Mouse (Mus musculus) kidney, embryonic 15.5 days (tissue): ENCODE results near the gene Tufm. TPM values are rescaled to one million over a fixed set of nuclear protein-coding genes. Genes with fewer than 3 reads are reported as not detected.
A peak's percentile ranks its signal among the peaks of the same experiment; 100 is the strongest.

Source experiments
- ATAC-seq: fragments of 200-750 bp; cut with Nextera tagmentation; replicated peaks from 2 replicates; pipeline ENCODE4 v1.8.0; 2017; ENCODE audit warnings: moderate TSS enrichment; ENCODE audit not compliant: low FRiP score
- H3K27ac ChIP-seq: fragments of 300-500 bp; sonication (generic); 2 replicates; pipeline ENCODE4 v1.5.1; 2015; ENCODE audit warnings: mild to moderate bottlenecking, inconsistent platforms
- H3K27me3 ChIP-seq: fragments of 300-500 bp; sonication (generic); 2 replicates; pipeline ENCODE4 v1.6.1; 2015; ENCODE audit warnings: inconsistent platforms
- H3K36me3 ChIP-seq: fragments of 300-500 bp; sonication (generic); 2 replicates; pipeline ENCODE4 v1.6.1; 2015; ENCODE audit warnings: inconsistent platforms
- H3K4me1 ChIP-seq: fragments of 300-500 bp; sonication (generic); 2 replicates; pipeline ENCODE4 v1.6.1; 2015; ENCODE audit warnings: inconsistent platforms
- H3K4me2 ChIP-seq: fragments of 300-500 bp; sonication (generic); 2 replicates; pipeline ENCODE4 v1.6.1; 2015; ENCODE audit warnings: moderate library complexity, mild to moderate bottlenecking, inconsistent platforms
- H3K4me3 ChIP-seq: fragments of 300-500 bp; sonication (generic); replicated peaks from 2 replicates; pipeline ENCODE4 v1.5.1; 2015; ENCODE audit warnings: mild to moderate bottlenecking, inconsistent platforms
- H3K9ac ChIP-seq: fragments of 300-500 bp; sonication (generic); 2 replicates; pipeline ENCODE4 v1.6.1; 2015; ENCODE audit warnings: mild to moderate bottlenecking, inconsistent platforms
- H3K9me3 ChIP-seq: fragments of 300-500 bp; sonication (generic); replicated peaks from 2 replicates; pipeline ENCODE4 v1.6.1; 2016; ENCODE audit warnings: inconsistent platforms
- WGBS: fragments of 180-500 bp; shearing (Covaris S2); methylation state at CpG from one replicate; pipeline ENCODE4 v1.1.7; 2015; ENCODE audit warnings: mixed read lengths; 5-methylcytosine and 5-hydroxymethylcytosine counted together
- polyA plus RNA-seq: library from polyadenylated mRNA; unstranded; fragments of >200 nt; fragmentation: Nextera tagmentation; extraction: Ambion mirVana; gene quantifications from 2 replicates; pipeline ENCODE4 v1.2.1, GENCODE M21; 2015

Gene Tufm
- 154 and 156 TPM in 2 replicates for polyA plus RNA-seq

DNA sequence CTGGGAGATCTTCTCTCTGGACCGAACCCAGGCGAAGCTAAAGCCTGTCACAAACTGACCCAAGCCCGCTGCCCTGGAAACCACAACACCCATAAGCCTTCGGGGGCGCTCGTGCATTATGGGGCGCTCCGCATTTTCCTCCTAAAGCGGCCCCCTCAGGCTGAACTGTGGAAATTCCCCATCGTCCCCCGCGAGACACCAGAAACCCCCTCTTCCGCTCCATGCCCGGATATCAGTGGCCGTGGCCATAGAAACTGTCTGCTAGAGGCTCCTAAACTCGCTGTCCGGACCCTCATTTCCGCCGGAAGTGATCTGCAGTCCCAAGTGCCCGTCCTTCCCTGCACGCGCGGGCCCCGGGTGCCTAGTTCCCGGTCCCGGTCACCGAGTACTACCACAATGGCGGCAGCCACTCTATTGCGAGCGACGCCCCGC, at the start of gene Tufm:
TSS of gene Tufm (plus strand) at position 310 of the 432 bp plus-strand sequence.
- Histone ChIP-seq H3K27me3 (no peaks in the 10 kb centered on the region), H3K27ac (peak within 1 kb of the TSS; percentile 86), H3K4me1 (peaks cover 23% of the 10 kb centered on the region), H3K4me2 (peak within 1 kb of the TSS; percentile 74), H3K9me3 (no peaks in the 10 kb centered on the region), H3K4me3 (peak within 1 kb of the TSS; percentile 77), H3K9ac (peak within 1 kb of the TSS; percentile 75), H3K36me3 (peaks cover 30% of the 10 kb centered on the region)
- ATAC-seq: peak; percentile 91
- under 1% methylated on average over 32 of the region's 32 CpGs for WGBS

DNA sequence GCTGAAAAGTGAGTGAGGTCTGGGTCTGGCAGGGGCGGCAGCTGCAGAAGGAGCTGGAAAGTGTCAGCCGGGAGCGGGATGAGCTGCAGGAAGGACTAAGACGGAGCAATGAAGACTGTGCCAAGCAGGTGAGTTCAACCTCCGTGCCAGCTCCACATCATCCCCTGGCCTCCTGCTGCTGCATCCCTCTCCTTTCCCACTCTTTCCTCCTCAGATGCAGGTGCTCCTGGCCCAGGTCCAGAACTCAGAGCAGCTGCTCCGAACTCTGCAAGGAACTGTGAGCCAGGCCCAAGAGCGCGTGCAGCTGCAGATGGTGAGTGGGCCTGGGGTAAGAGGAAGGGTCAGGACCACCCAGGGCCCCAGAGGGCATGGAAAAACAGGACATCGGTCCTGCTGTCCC, 47.0 kb upstream of the Tufm start:
- Histone ChIP-seq H3K27me3 (no peaks in the 10 kb centered on the region), H3K9ac (no peak overlapping the region), H3K36me3 (peaks cover 46% of the 10 kb centered on the region), H3K4me2 (no peak overlapping the region), H3K4me1 (no peaks in the 10 kb centered on the region), H3K4me3 (no peak overlapping the region), H3K9me3 (no peaks in the 10 kb centered on the region), H3K27ac (no peak overlapping the region)
- ATAC-seq: no peak
- 84% methylated on average over 9 of the region's 9 CpGs for whole genome bisulfite sequencing

DNA sequence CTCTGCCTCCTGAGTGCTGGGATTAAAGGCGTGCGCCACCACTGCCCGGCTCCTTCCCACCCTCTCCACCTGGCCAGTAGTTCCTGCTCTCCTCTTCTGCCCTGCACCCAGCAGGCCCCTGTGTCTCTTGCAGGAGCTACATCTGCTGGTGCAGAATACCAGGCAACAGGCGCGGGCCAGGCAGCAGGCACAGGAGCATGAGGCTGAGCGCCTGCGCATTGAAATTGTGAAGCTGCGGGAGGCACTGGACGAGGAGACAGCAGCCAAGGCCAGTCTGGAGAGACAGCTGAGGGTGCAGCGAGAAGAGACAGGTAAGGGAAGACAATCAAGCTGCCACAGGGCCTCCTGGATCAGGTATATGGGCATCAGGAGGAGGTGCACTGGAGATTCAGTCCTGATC, 43.2 kb upstream of the Tufm start:
- ATAC-seq: no peak
- no peak overlapping the region for H3K27ac ChIP-seq
- H3K4me2 ChIP-seq: no peak overlapping the region
- no peaks in the 10 kb centered on the region for H3K27me3 ChIP-seq
- H3K9ac ChIP-seq: no peak overlapping the region
- 94% methylated on average over 10 of the region's 10 CpGs for WGBS
- H3K4me1 ChIP-seq: no peaks in the 10 kb centered on the region
- H3K4me3 ChIP-seq: no peak overlapping the region
- no peaks in the 10 kb centered on the region for H3K9me3 ChIP-seq
- peaks cover 78% of the 10 kb centered on the region for H3K36me3 ChIP-seq

DNA sequence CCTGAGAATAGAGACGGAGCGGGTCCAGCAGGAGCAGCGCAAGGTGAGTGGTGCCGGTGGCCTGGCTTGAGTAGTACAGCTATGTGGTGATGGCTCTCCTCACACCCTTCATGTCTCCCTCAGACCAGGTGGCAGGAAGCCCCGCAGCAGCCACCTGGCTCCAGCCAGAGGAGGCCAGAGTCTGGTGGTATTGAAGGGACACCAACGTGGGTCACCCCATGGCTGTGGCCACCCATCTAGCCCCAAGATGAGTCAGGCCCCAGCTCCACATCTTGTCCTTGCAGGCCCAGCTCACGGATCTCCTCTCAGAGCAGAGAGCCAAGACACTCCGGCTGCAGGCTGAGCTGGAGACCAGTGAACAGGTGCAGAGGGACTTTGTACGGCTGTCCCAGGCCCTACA, 42.6 kb upstream of the Tufm start:
- H3K27ac ChIP-seq: no peak overlapping the region
- H3K4me2 ChIP-seq: no peak overlapping the region
- no peaks in the 10 kb centered on the region for H3K27me3 ChIP-seq
- H3K36me3 ChIP-seq: peaks cover 78% of the 10 kb centered on the region
- no peaks in the 10 kb centered on the region for H3K4me1 ChIP-seq
- H3K9ac ChIP-seq: no peak overlapping the region
- H3K9me3 ChIP-seq: no peaks in the 10 kb centered on the region
- no peak for ATAC-seq
- no peak overlapping the region for H3K4me3 ChIP-seq
- WGBS: 95% methylated on average over 9 of the region's 9 CpGs

DNA sequence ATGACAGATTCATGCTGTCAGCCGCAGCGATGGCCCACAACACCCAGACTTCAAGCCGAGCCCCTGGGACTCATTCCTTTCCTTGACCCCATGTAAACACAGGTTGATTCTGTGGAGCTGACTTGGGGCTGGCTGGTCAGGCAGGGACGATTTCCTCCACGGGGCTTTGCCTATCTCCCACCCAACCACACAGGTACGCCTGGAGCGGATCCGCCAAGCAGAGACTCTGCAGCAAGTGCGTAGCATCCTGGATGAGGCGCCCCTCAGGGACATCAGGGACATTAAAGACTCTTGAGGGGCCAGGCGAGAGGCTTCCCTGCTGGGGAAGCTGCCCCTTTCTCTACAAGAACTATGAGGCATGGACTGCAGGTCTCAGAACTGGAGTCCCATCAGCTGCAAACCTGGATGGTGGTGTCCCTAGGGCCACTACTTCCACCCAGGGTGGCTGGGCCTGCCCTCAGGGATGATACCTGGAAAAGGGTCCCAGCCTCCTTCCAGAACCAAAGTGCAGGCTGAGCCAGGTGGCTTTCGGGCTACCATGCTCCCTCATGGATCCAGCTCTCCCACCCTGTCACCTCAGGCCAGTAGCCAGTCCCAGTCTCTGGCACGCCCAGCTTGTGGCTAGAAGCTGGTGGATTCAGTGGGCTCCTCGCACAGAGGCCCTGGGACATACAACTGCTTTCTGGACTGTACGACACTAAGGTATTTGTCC, 41.9 kb upstream of the Tufm start:
- no peak overlapping the region for H3K27ac ChIP-seq
- no peak overlapping the region for H3K4me2 ChIP-seq
- no peaks in the 10 kb centered on the region for H3K4me1 ChIP-seq
- no peak for ATAC-seq
- no peaks in the 10 kb centered on the region for H3K9me3 ChIP-seq
- H3K4me3 ChIP-seq: no peak overlapping the region
- H3K27me3 ChIP-seq: no peaks in the 10 kb centered on the region
- WGBS: 94% methylated on average over 15 of the region's 15 CpGs
- no peak overlapping the region for H3K9ac ChIP-seq
- H3K36me3 ChIP-seq: peaks cover 73% of the 10 kb centered on the region

DNA sequence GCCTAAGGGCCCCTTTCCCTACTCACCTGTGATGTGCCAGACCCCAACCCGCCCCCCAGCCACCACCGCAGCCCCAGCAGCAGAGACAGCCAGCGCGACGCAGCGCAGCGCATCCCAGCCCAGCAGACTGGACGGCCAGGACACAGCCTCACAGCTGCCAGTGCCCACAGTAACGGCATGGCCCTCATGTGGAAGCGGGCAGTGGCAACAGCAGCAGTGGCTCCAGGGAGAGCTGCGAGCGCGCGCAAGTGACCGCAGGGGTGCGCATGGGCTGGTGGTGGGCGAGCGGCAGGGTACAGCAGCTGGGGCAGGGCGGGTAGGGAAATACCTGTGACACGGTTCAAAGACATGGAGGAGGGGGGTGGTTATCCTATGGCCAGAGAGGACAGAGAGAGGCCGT, 40.9 kb upstream of the Tufm start:
- ATAC-seq: no peak
- Histone ChIP-seq H3K27me3 (no peaks in the 10 kb centered on the region), H3K4me1 (no peaks in the 10 kb centered on the region), H3K27ac (no peak overlapping the region), H3K9ac (no peak overlapping the region), H3K9me3 (no peaks in the 10 kb centered on the region), H3K36me3 (peaks cover 67% of the 10 kb centered on the region), H3K4me2 (no peak overlapping the region), H3K4me3 (no peak overlapping the region)
- WGBS: 93% methylated on average over 21 of the region's 21 CpGs

DNA sequence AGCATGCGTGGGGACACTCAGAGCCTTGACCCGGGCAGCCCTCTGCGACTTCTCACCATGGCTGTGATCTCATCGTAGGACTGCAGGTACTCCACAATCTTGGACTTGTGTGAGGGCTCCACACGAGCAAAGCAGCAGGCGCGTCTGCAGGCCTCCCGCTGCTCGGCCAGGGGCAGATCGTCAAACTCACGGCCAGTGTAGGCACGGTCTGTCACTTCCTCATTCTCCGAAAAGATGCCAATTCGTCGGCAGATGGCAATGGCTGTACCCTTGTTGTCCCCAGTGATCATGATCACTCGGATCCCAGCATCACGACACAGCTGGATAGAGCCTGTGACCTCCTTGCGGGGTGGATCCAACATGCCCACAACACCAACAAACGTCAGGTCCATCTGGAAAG, 38.7 kb upstream of the Tufm start:
- Histone ChIP-seq H3K9me3 (no peaks in the 10 kb centered on the region), H3K27ac (no peak overlapping the region), H3K4me1 (no peaks in the 10 kb centered on the region), H3K9ac (no peak overlapping the region), H3K27me3 (no peaks in the 10 kb centered on the region), H3K36me3 (peaks cover 49% of the 10 kb centered on the region), H3K4me3 (no peak overlapping the region), H3K4me2 (no peak overlapping the region)
- ATAC-seq: no peak
- WGBS: 90% methylated on average over 19 of the region's 19 CpGs

DNA sequence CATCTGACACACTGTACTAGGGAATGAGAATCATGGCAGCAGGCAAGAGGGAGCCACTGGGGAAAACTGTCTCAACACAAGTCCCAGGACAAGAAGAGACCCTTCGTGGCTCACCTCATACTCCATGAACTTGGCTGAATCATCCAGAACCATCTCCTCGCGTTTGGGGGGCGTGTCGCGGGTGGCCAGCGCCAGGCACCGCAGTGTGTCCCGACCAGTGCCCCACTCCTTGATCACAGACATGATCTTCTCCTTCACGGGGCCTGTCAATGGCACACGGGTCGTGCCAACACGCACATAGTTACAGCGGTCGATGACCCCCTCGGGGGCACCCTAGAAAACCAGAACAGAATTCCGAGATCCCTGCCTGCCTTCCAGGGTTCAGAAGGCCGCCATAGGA, 37.2 kb upstream of the Tufm start:
- Histone ChIP-seq H3K4me3 (no peak overlapping the region), H3K27ac (no peak overlapping the region), H3K4me2 (no peak overlapping the region), H3K27me3 (no peaks in the 10 kb centered on the region), H3K9me3 (no peaks in the 10 kb centered on the region), H3K4me1 (no peaks in the 10 kb centered on the region), H3K36me3 (peaks cover 38% of the 10 kb centered on the region), H3K9ac (no peak overlapping the region)
- WGBS: 91% methylated on average over 18 of the region's 18 CpGs
- no peak for ATAC-seq

DNA sequence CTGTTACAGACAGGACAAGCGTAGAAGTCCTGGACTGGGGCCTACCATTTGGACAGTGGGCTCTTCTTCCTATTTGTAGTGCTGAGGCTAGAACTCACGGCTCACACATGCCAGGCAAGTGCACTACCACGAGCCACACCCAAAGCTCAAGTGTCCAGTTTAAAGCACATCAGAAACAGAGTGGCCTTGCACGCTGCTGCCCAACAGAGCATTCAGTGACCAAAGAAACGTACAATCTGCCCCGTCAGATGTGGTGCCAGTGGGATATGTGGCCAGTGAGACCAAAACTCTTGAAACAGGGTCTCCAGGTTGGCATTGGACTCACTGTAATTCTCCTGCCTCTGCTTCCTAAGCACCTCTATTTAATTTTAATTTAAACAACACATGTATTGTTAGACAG, 36.5 kb upstream of the Tufm start:
- Histone ChIP-seq H3K4me1 (no peaks in the 10 kb centered on the region), H3K36me3 (peaks cover 32% of the 10 kb centered on the region), H3K27me3 (no peaks in the 10 kb centered on the region), H3K4me3 (no peak overlapping the region), H3K9me3 (no peaks in the 10 kb centered on the region), H3K27ac (no peak overlapping the region), H3K9ac (no peak overlapping the region), H3K4me2 (no peak overlapping the region)
- WGBS: 82% methylated on average over 6 of the region's 6 CpGs
- ATAC-seq: no peak

DNA sequence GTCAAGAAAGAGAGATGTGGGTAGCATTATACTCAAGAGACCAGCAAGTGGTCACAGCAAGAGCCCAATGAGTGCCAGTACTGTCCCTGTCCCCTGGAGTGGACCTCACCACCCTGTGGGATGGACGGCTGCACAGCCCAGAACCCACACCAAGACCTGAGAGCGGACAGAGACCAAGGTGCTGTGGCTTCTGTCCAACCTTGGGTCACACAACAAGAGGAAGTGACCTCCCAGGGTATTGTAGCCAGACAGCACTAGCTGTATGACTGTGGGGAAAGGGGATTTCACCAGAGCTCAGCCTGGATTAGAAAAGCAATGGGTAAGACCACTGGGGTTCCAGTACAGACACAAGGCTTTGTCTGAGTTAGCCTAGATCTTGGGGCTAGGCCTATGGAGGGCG, 34.9 kb upstream of the Tufm start:
- ATAC-seq: no peak
- no peaks in the 10 kb centered on the region for H3K9me3 ChIP-seq
- H3K4me3 ChIP-seq: no peak overlapping the region
- no peaks in the 10 kb centered on the region for H3K4me1 ChIP-seq
- H3K9ac ChIP-seq: no peak overlapping the region
- H3K36me3 ChIP-seq: peaks cover 16% of the 10 kb centered on the region
- H3K27ac ChIP-seq: no peak overlapping the region
- no peak overlapping the region for H3K4me2 ChIP-seq
- H3K27me3 ChIP-seq: no peaks in the 10 kb centered on the region
- WGBS: 88% methylated on average over 3 of the region's 3 CpGs

DNA sequence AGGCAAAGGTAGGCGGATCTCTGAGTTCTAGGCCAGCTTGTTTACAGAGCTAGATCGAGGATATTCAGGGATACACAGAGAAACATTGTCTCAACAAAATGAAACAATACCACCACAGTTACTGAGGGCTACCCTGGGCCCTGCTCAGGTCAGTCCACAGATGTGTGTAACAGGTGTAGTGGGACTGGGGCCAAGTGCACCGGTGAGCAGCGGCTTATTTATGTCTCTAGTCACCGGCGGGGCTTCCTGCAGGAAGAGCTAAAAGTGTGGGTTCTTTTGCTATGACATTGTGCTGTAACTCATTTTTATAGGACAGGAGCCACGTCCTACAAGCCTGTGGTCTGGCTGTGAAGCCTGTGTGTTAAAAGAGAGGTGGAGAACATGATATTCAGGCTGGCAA, 33.3 kb upstream of the Tufm start:
- H3K9me3 ChIP-seq: no peaks in the 10 kb centered on the region
- H3K4me1 ChIP-seq: peaks cover 9% of the 10 kb centered on the region
- H3K27me3 ChIP-seq: no peaks in the 10 kb centered on the region
- H3K4me3 ChIP-seq: no peak overlapping the region
- no peak overlapping the region for H3K27ac ChIP-seq
- ATAC-seq: no peak
- no peaks in the 10 kb centered on the region for H3K36me3 ChIP-seq
- H3K9ac ChIP-seq: no peak overlapping the region
- 19% methylated on average over 7 of the region's 7 CpGs for WGBS
- no peak overlapping the region for H3K4me2 ChIP-seq

DNA sequence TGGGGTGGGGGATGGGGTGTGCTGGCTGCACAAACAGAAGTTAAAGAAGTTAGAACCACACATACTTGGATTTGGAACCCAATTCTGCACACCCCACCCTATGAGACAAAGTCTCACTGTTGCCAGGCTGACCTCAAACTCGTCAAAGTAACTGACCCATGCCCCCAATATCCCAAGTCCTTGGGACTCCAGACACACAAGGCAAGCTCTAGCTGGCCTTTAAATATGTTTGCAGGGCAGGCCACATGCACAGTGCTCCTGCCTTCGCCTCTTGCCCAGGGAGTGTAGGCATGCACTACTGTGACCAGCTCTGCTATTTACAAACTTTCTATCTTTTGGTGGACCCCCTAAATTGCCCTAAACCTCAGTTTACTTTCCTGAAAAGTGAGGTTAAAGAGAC, 31.9 kb upstream of the Tufm start:
- no peak for ATAC-seq
- H3K9ac ChIP-seq: no peak overlapping the region
- H3K4me1 ChIP-seq: peaks cover 14% of the 10 kb centered on the region
- no peak overlapping the region for H3K4me2 ChIP-seq
- 69% methylated on average over 2 of the region's 2 CpGs for WGBS
- no peak overlapping the region for H3K4me3 ChIP-seq
- no peaks in the 10 kb centered on the region for H3K27me3 ChIP-seq
- H3K36me3 ChIP-seq: no peaks in the 10 kb centered on the region
- no peak overlapping the region for H3K27ac ChIP-seq
- no peaks in the 10 kb centered on the region for H3K9me3 ChIP-seq
